Mouse (Mus musculus) erythroblast, adult 5-6 weeks (primary cell): ENCODE data around the gene Pfkl. TPM values are rescaled to one million over a fixed set of nuclear protein-coding genes. Genes with fewer than 3 reads are reported as not detected.
A peak's percentile ranks its signal among the peaks of the same experiment; 100 is the strongest.
"Not testable (repeated sequence)": the region's sequence is repeated elsewhere in the genome, so short reads cannot be mapped to it uniquely, and the experiment has no call there.

ENCODE experiments used
- ATAC-seq: replicated peaks from 2 replicates; pipeline ENCODE4 v1.8.0; 2016; ENCODE audit warnings: moderate number of reproducible peaks, mild to moderate bottlenecking, moderate TSS enrichment, inconsistent platforms; ENCODE audit not compliant: poor library complexity, low FRiP score, severe bottlenecking
- total RNA-seq, 2 experiments: library from RNA; stranded (forward) in 1 of 2; stranded (reverse) in 1 of 2; fragments of 150-400 nt in 1 of 2; fragments of 200-764, 138-1000 nt in 1 of 2; gene quantifications; 2 replicates each; pipeline versions ENCODE4 v1.2.3 to v1.2.4; 2015 to 2017; ENCODE audit warnings: low replicate concordance in 2 of 2

Pfkl gene
- 0.96 and 1.5 TPM in 2 replicates for total RNA-seq (2015; ENCODE audit: low replicate concordance)
- 7.3 and 11.6 TPM in 2 replicates for total RNA-seq (2017; ENCODE audit: low replicate concordance)

DNA sequence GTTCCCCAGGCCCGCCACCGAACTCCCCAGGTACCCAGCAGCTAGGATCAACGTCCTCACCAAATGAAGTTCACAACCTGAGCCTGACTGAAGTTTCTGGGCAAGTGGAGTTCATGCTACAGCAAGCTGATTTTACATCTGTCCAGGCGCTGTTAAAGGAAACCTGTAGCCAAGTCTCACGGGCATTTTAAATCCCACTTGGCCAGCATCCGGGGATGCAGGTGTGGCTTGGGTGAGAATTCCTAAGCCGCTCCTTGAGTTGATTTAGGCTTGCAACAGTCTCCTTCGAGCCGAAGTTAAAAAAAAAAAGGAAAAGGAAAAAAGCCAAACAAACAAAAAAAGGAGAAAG, at the start of gene Pfkl:
TSS of gene Pfkl (minus strand) at position 139 of the 349 bp plus-strand sequence.
- ATAC-seq, result no peak

DNA sequence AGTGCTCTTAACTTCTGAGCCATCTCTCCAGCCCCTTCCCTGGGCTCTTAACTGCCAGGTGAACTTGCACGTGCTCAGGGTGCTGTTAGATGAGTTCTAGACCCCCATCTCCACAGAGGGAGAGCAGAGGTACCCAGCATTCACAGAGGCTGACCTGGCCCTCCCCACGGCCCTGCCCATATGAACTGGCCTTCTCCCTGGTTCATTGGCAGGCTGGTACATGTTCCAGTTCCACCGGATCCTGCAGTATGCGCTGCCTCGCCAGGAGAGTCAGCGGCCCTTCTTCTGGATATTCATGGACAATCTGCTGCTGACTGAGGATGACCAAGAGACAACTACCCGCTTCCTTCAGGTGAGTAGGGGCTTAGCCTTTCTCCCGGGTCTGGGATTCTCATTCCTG, 47.2 kb upstream of the Pfkl start:
- ATAC-seq, result no peak

GRCm38 (mm10) chr10:78054633-78055565, 45.0 kb upstream of the Pfkl start:
- no peak for ATAC-seq

GRCm38 (mm10) chr10:78049519-78050035, 39.7 kb upstream of the Pfkl start:
- no peak for ATAC-seq

DNA sequence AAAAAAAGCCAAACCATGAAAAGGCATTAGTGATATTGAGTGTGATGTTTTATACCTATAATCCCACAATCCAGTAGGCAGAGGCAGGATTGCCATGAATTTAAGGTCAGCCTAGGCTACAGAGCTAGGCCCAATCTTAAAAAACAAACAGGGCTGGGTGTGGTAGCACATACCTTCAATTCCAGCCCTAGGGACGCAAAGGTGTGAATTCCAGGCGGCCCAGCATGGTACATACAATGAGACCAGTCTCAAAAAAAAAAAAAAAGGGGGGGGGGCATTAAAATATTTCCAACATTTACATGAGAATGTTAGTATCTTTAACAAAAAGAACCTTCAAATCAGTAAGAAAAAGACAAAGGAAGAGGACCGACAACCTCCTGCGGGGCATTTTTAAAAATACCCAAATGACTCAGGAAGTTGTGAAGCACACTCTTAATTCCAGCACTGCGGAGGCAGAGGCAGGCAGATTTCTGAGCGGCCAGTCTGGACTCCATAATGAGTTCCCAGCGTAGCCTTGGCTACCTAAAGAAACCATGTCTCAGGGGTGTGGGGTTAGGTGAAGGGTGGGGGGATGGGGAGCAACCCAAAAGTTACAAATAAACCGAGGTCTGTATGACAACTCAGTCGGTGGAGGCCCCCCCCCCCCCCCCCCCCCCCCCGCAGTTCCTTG, 38.3 kb upstream of the Pfkl start:
- no peak for ATAC-seq

DNA sequence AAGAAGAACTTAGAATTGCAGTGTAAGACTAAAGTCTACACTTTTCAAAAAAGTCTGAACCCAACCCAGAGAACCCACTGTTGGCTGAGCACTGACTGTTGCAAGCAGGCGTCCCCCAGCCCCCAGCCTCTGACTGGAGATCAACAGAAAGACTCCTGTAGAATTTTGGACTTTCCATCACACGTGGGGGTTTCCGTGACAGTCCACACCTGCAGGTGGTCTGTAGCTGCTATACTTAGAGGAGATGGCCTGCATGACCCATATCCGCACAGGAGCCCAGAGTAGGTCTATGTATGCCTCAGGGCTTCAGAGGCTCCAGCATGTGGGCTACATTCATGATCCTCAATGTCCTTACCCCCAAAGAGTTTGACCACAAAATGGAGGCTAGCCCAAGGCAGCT, 36.5 kb upstream of the Pfkl start:
- no peak for ATAC-seq

DNA sequence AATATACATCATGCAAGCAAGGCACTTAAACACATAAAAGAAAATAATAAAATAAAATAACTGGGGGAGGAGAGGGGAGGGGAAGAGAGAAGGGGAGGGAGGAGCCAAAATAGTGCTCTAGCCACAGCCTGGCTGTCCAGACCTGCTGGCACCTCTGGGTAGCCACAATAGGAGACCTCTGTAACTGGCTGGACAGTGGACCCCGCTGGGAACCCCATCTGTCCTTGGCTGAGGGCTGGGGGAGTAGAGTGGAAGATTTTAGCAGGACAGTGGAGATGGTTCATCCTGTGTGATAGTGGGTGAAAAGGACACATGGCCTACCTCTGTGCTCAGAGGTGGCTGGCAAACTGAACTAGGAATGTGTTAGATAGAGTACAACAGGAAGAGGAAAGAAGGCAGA, 34.6 kb upstream of the Pfkl start:
- ATAC-seq, result no peak

DNA sequence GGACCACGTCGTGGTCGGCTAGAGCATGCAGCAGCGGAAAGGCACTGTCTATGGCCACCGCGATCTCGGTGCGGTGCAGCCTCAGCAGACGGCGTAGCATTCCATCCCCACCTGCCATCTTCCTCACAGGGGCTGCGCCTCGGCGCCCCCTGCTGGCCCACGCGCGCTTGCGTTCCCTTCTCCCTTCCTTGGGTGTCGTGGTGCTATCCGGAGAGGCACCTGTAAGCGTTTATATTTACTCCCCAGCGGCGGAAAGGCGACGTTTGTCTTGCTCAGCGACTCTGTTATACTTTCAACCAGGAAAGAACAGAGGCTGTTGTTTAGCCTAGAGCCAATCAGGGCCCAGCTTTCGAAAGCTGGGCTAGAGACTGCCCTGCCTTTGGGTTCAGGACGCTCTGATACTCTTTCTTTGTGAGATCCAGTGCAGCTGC, 33.5 kb upstream of the Pfkl start, which contains the start of gene Aire:
TSS of gene Aire (minus strand) at position 205 of the 431 bp plus-strand sequence.
- ATAC-seq, result peak; percentile 62; the same call in 1 of the 2 replicates

- peak; percentile 41; the same call in 1 of the 2 replicates for ATAC-seq
Observed at GRCm38 (mm10) chr10:78042697-78043405, 33.0 kb upstream of the Pfkl start.

DNA sequence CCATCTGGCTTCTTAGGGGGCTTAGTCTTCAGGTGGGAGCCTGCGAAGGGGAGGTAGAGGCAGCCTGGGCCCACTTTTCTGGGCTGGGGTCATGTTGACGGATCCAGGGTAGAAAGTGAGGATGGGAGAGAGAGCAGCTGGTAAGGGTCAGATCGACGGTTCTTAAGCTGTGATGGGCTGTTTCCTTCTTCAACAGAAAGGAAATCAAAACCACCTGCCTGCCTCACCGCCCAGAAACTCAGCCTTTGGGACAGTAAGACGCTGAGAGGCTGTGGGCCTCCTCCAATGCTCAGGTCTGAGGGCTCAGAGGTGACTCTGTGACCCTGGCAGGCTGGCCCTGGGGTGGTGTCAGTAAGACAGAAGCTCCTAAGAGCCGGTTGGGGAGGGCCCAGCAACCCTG, 32.2 kb upstream of the Pfkl start:
- no peak for ATAC-seq

DNA sequence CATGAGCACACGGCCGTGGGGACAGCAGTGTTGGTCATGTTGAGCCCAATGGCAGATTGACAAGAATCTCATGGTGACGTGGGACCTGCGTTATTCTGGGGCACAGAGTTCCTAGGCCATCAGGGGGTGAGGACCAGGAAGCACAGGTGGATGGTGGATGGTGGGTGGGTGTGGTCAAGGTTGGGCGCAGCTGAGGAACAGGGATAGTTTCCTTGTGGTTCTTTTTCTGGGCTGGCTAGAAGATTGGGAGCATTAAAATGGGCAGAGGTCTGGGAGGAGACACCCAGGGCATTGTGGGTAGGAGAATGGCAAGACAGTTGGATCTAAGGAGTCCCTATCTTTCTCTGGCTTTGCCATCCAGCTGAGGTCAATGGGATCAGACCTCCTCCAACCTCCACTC, 31.8 kb upstream of the Pfkl start, which contains the start of gene Dnmt3l:
TSS of gene Dnmt3l (plus strand) at position 301 of the 400 bp plus-strand sequence.
- no peak for ATAC-seq

- ATAC-seq, result no peak
Observed at GRCm38 (mm10) chr10:78037139-78037538, 27.3 kb upstream of the Pfkl start.

DNA sequence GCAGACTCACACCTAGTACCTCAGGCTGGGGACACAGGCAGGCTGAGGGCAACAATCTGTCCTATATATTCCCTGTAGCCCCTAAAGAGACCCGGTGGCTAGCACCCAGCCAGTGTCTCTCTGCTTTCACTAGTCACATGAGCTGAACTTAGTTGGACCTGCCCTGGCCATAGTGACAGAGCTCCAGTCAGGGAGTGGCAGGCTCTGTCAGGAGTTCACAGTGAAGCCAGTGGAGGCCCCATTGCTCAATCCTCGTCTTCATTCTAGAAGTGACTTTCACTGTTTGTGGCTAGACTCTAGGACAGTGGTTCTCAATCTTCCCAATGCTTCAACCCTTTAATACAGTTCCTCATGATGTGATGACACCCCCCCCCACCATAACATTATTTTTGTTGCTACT, 22.1 kb upstream of the Pfkl start:
- no peak for ATAC-seq

GRCm38 (mm10) chr10:78029080-78029479, 19.2 kb upstream of the Pfkl start:
- no peak for ATAC-seq

DNA sequence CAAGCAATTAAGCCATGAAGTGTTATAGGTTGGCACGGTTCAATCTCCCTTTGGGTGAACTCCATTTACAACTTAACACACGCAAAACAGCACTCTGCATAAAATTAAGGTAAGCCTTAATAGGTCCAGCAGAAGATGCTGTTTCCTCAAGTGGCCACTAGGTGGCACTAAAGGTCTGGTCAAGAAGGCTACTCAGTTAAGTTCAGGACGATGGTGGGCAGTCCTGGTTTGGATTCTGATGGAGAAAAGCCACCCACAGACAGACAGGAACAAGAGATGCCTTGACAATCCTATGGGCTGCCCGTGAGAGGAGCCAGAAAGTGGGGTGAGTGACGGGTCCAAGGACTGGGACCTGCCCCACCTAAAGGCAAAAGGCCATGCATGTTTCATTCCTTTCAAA, 18.2 kb upstream of the Pfkl start:
- peak; percentile 86 for ATAC-seq

DNA sequence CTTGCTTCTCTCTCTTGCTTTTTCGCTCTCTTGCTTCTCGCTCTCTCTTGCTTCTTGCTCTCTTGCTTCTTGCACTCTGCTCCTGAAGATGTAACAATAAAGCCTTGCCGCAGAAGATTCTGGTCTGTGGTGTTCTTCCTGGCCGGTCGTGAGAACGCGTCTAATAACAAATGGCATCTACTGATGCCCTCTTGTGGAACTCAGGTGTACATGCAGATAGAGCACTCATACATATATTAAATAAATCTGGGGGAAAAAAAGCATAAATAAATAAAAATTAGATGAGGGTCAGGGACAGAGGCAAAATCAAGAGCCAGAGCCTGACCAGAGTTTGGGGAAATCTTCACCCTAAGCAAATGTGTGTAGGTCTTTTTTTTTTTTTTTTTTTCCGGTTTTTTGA, 15.6 kb upstream of the Pfkl start:
- not testable (repeated sequence) for ATAC-seq

DNA sequence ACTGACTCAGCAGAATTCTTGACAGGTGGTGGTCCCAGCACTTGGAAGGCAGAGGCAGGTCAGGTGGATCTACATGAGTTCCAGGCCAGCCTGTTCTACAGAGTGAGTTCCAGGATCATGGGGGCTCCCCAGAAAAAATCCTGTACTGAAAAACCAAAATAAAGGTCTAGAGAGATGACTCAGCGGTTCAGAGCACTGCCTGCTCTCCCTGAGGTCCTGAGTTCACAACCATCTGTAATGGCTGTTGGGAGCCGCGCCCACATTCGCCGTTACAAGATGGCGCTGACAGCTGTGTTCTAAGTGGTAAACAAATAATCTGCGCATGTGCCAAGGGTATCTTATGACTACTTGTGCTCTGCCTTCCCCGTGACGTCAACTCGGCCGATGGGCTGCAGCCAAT, 10.1 kb upstream of the Pfkl start:
- not testable (repeated sequence) for ATAC-seq

GRCm38 (mm10) chr10:78019291-78019690, 9.4 kb upstream of the Pfkl start:
- ATAC-seq, result no peak

DNA sequence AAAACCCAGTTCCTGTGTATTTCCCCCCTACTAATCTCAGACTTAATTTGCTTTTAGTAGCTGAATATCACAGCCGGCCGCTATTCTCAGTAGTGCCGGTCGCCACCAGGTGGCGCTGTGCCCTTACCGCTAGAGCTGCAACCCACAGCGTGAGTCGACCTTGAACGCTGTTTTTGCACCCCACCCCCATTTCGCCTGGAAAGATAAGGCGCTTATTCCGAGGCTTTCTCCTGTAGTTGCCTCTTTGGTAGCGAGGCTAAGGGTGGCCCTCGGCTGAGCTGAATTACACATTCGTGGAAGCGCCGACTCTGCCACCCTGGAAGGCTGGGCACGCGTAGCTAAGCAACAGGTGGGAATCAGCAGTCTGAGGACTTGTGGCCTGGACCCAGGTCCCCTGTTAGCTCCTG, 8.9 kb upstream of the Pfkl start:
- ATAC-seq, result peak; percentile 97

- no peak for ATAC-seq
Observed at GRCm38 (mm10) chr10:78016366-78016765, 6.5 kb upstream of the Pfkl start.
